Mouse (Mus musculus): Measurements from ENCODE around the gene Phf2. TPM values are rescaled to one million over a fixed set of nuclear protein-coding genes. Genes with fewer than 3 reads are reported as not detected.
A peak's percentile ranks its signal among the peaks of the same experiment; 100 is the strongest.

Gene Phf2
- total and polyA plus RNA-seq, 2 experiments from 2014 or later: 5.1 to 26.0 TPM

DNA sequence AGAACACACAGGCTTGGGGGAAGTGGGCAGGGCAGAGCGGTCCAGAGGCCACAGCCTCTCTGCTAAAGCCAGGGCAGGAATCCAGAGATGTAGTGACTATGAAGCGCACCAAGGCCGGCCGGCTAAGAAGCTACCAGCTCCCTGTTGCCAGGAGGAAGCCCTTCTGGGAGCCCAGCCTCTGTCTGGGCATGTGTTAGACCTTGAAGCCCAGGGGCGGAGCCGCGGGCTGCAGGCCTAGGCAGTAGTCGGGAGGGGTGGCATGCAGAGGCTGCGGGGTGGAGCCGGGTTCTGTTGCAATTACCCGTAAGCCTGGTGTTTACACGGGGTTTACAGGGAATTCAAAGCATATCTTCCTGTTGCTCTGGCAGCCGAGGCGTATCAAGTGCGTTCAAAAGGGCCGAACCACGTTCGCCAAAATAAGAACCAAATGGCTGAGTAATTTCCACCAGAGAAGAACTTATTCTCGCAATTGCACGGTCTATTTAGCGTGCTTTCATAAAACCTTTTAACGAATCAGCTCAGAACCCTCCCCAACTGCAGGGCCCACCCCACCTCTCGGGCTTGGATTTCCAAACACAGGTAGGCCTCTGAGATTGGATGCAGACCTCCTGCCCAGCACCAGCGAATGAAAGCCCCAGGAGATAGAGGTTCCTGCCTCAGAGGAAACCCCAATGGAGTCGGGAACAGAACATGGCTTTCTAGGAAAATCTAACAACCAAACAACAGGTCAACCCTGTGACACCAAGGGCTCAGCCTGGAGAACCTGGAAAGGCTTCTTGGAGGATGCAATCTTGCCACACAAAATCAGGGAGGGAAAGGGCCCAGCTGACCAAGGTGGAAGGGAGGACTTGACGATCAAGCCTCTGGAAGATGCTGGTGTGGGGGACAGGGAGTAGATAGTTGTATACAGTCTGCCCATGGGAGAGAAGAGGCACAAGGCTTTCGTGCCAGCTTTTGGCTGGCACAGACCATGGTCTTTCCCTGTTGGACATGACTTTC, 87.9 kb downstream of the Phf2 start:
- H3K27ac ChIP-seq (ENCODE audit: low read depth, low read length): no peak overlapping the region
- H3K9ac ChIP-seq (replicated peaks; ENCODE audit: low read length, poor library complexity, severe bottlenecking): no peak overlapping the region
- H3K9me3 ChIP-seq (ENCODE audit: low read length): no peaks in the 10 kb centered on the region
- H3K36me3 ChIP-seq (ENCODE audit: insufficient read depth, low read length): no peaks in the 10 kb centered on the region
- ATAC-seq (ENCODE audit: low FRiP score): no peak
- H3K27me3 ChIP-seq (ENCODE audit: insufficient read depth, low read length): no peaks in the 10 kb centered on the region
- no peaks in the 10 kb centered on the region for H3K4me1 ChIP-seq (ENCODE audit: insufficient read depth, low read length)
- TF ChIP-seq CTCF (IDR thresholded peaks at IDR 0.05): no peak
- peak; percentile 24 for DNase-seq (ENCODE audit: low spot score)
- H3K4me2 ChIP-seq (ENCODE audit: low read depth, low read length, poor library complexity, severe bottlenecking): no peak overlapping the region
- 42% methylated on average over 27 of the region's 27 CpGs for WGBS
- H3K4me3 ChIP-seq (ENCODE audit: low read depth, low read length): no peak overlapping the region

DNA sequence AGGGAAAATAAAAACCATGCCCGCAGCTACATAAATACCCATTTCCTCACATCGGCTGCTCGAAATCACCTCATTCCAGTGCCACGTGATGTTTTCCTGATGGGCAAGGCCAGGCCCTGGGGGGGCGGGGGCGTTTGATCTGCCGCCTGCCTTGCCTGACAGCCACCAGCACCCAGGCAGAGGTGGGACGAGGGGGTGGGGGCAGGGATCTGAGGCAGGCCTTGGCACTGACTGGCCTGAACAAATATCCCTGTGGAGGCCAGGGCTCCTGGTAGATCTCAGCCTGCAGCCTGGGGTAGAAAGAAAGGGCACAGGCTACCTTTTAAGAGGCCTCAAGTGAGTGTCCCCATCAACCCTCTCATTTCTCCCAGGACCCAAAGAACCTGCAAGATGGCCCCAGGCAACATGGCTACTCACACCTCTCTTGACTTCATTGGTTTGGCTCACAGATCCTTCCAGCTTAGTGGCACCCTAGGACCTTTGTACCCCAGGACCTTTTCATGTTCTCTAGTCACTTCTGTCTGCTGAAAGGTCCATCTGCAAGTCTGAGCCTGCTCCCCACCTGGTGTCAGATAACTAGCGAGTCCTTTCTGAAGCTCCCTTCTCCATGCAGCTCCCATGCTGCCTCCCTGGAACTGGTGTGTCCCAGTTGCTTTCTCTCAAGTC, 90.4 kb downstream of the Phf2 start:
- no peak overlapping the region for H3K9ac ChIP-seq (replicated peaks; ENCODE audit: low read length, poor library complexity, severe bottlenecking)
- 61% methylated on average over 9 of the region's 9 CpGs for WGBS
- H3K27ac ChIP-seq (ENCODE audit: low read depth, low read length): no peak overlapping the region
- H3K9me3 ChIP-seq (ENCODE audit: low read length): no peaks in the 10 kb centered on the region
- no peak for TF ChIP-seq CTCF (IDR thresholded peaks at IDR 0.05)
- no peaks in the 10 kb centered on the region for H3K27me3 ChIP-seq (ENCODE audit: insufficient read depth, low read length)
- no peak for DNase-seq (ENCODE audit: low spot score)
- H3K36me3 ChIP-seq (ENCODE audit: insufficient read depth, low read length): no peaks in the 10 kb centered on the region
- no peak overlapping the region for H3K4me2 ChIP-seq (ENCODE audit: low read depth, low read length, poor library complexity, severe bottlenecking)
- ATAC-seq (ENCODE audit: low FRiP score): no peak
- H3K4me1 ChIP-seq (ENCODE audit: insufficient read depth, low read length): no peaks in the 10 kb centered on the region
- no peak overlapping the region for H3K4me3 ChIP-seq (ENCODE audit: low read depth, low read length)

DNA sequence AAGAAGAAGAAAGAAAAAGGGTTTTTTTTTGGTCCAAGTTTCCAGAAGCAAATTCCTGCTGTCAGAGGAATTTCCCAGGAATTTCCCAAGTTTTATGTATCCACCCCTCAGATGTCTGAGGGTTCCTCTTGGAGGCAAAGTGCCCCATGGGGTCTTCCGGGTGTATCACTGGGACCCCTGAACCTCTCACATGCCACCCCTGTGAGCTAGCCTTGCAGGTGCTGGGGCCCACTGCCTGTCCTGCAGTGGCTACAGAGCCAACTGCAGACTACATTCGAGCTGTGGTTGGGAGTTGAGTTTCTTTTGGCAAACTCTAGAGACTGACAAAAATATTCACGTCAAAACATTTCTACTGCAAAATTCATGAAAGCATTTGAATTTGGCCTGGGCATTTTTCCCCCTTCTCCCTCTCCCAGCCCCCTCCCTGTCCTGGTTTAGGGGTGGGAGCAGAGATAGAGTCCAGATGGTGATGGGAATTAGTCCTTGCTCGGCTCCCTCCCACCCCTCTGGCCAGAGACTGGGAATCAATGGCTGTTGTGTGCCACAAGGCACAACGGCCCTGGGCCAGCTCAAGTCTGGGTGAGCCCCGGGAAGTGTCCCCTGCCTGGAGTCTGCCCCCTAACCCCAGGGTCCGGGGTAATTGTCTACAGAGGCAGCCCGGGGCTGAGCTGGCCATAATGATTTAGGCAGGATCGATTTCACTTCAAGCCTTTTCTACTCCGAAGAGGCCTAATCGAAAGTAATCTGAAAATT, 91.2 kb downstream of the Phf2 start:
- Histone ChIP-seq H3K4me1 (ENCODE audit: insufficient read depth, low read length) (no peaks in the 10 kb centered on the region), H3K9me3 (ENCODE audit: low read length) (no peaks in the 10 kb centered on the region), H3K27me3 (ENCODE audit: insufficient read depth, low read length) (no peaks in the 10 kb centered on the region), H3K36me3 (ENCODE audit: insufficient read depth, low read length) (no peaks in the 10 kb centered on the region), H3K4me2 (ENCODE audit: low read depth, low read length, poor library complexity, severe bottlenecking) (no peak overlapping the region), H3K27ac (ENCODE audit: low read depth, low read length) (no peak overlapping the region), H3K4me3 (ENCODE audit: low read depth, low read length) (no peak overlapping the region), H3K9ac (replicated peaks; ENCODE audit: low read length, poor library complexity, severe bottlenecking) (no peak overlapping the region)
- ATAC-seq (ENCODE audit: low FRiP score) (no peak), DNase-seq (ENCODE audit: low spot score) (peak; percentile 17)
- TF ChIP-seq CTCF (IDR thresholded peaks at IDR 0.05): no peak
- WGBS: 48% methylated on average over 11 of the region's 11 CpGs

DNA sequence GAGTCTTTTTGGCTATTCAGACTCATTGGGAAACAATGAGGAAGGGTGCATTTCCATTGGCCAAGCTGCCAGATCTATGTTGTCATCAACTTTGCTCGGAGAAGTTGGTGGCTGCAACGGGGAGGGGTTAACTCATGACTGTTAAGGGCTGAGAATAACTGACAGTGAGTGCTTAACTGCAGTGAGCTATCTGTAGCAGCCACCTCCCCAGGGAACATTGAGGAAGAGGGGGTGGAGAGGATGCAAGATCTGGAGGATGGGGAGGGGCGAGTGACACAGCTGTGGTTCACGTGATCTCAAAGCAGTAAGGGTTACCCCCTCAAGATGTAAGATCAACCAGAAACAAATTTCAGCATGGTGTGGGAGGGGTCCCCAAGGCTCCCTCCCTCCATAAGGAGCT, 92.8 kb downstream of the Phf2 start:
- Histone ChIP-seq H3K9me3 (ENCODE audit: low read length) (no peaks in the 10 kb centered on the region), H3K4me2 (ENCODE audit: low read depth, low read length, poor library complexity, severe bottlenecking) (no peak overlapping the region), H3K36me3 (ENCODE audit: insufficient read depth, low read length) (no peaks in the 10 kb centered on the region), H3K27ac (ENCODE audit: low read depth, low read length) (no peak overlapping the region), H3K4me1 (ENCODE audit: insufficient read depth, low read length) (no peaks in the 10 kb centered on the region), H3K4me3 (ENCODE audit: low read depth, low read length) (no peak overlapping the region), H3K27me3 (ENCODE audit: insufficient read depth, low read length) (no peaks in the 10 kb centered on the region), H3K9ac (replicated peaks; ENCODE audit: low read length, poor library complexity, severe bottlenecking) (no peak overlapping the region)
- DNase-seq (ENCODE audit: low spot score) (no peak), ATAC-seq (ENCODE audit: low FRiP score) (no peak)
- 78% methylated on average over 4 of the region's 4 CpGs for WGBS
- TF ChIP-seq CTCF (IDR thresholded peaks at IDR 0.05): no peak

DNA sequence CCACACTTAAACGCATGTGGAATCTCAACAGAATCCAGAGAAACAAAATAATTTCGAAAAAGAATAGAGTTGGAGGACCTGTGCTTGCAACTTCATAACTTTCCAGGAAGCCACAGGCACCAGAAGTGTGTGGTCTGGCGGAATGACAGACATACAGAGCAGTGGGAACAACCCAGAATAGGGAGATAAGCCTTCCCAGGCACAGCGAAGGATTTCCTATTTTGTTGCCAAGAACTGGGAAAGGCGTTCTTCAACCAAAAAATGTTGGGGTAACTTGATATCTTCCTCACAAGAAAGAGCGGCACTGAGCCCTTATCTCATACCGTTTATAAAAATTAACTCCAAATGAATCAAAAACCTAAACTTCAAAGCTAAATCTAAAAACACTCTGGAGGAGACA, 96.4 kb downstream of the Phf2 start:
- H3K9me3 ChIP-seq (ENCODE audit: low read length): no peaks in the 10 kb centered on the region
- DNase-seq (ENCODE audit: low spot score): no peak
- ATAC-seq (ENCODE audit: low FRiP score): no peak
- no peak overlapping the region for H3K27ac ChIP-seq (ENCODE audit: low read depth, low read length)
- no peak overlapping the region for H3K9ac ChIP-seq (replicated peaks; ENCODE audit: low read length, poor library complexity, severe bottlenecking)
- no peak overlapping the region for H3K4me3 ChIP-seq (ENCODE audit: low read depth, low read length)
- H3K4me2 ChIP-seq (ENCODE audit: low read depth, low read length, poor library complexity, severe bottlenecking): no peak overlapping the region
- WGBS: 82% methylated on average over 7 of the region's 7 CpGs
- H3K4me1 ChIP-seq (ENCODE audit: insufficient read depth, low read length): no peaks in the 10 kb centered on the region
- H3K27me3 ChIP-seq (ENCODE audit: insufficient read depth, low read length): no peaks in the 10 kb centered on the region
- no peak for TF ChIP-seq CTCF (IDR thresholded peaks at IDR 0.05)
- no peaks in the 10 kb centered on the region for H3K36me3 ChIP-seq (ENCODE audit: insufficient read depth, low read length)

Measured in midbrain, postnatal 0 days (tissue).